Mouse (Mus musculus) cerebellum, adult 11 months (tissue): ENCODE results near the gene Rhbdl2.

ENCODE experiments used
- DNase-seq: peaks from one replicate; pipeline ENCODE4 v3.0.0; 2022

Gene Rhbdl2

DNA sequence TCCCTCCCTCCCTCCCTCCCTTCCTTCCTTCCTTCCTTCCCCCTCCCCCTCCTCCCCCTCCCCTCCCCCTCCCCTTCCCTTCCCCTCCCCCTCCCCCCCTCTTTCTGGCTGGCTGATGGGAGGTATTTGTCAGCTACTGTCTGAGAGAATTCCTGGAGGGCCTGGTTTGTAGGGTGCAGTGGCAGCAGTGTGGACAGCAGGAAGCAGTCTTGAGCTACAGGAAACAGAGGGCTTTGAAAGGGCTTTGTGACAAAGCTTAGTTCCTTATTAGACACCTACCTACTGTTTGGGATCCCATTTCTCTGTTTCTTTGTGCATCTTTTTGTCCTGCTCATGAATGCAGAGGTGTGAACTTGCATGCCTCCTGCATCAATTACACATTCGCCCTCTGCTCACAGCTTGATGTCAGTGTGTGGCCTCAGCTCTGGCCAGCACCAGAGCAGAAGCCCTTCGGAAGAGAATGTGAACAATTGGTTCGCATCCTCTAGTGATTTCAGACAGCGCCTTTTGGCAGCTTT, 31.5 kb downstream of the Rhbdl2 start:
- no peak for DNase-seq

DNA sequence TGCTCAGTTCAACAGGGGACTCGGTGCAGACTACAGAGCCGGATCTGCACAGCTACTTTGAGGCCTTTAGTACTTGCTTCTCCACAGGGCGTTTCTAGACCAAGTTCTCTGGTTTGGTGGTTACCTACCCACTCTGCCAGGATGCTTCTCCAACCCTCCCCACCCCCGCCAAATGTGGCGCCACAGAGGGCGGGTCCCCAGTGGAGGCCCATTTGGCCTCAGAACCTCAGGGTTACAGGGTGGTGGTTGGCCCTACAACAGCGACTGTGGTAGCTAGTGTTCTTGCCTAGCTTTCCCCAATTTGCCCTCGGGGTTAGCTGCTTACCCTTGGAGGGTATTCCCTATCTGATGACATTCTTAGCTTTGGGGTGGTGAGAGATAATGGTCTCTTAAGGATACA, 54.5 kb downstream of the Rhbdl2 start:
- DNase-seq, result no peak

DNA sequence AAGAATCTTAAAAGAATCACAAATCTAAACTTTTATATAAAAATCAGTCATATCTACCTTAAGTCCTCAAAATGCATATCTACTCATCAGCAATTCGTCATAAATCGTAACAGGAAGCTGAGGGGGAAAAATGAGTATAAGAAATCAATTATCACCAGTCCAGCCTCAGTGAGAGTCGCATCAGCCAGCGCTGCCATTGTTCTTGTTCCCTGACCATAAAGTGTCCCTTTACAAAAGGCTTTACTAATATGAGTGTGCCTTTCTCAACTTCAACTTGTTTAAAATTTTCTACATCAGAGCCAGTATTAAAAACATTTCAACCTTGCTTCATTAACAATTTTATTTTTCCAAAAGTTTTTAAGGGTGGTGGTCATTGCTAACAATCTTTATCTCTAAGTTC, 69.2 kb downstream of the Rhbdl2 start:
- DNase-seq, result no peak

DNA sequence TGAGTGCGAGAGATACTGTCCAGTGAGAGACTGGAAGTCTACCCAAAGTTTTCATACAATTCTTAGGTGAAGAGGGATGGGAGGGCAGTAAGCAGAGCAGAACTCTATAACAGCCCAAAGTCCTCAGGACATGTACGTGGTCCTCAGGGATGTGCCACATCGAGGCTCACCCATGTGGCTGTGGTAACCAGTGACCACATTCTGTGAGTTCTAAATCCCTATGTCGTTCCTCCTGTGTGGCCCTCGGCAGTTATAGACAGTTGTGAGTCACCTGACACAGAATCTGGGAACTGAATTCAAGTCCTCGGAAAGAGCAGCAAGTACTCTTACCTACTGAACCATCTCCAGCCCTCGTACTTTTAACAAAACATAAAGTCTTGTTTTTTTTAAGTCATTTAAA, 70.4 kb downstream of the Rhbdl2 start:
- no peak for DNase-seq

DNA sequence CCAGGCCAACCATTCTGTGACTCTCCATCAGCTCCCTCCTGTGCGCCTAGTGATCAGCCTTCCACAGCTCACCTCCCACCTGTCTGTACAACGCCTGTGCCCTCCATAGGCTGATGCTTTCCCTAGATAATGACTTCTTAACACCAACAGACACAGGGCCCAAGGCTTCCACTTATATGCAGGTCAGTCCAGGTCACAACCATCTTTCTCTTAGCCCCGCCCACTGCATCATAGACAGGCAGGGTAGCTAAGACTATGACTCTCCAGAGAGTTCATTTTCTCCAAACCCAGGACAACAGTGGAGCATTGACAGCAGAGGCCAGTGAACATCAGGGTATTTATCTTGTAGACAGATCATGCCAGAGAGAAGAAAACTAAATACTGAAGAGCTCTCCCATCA, 71.7 kb downstream of the Rhbdl2 start, which contains the start of gene 4933427I04Rik:
Gene 4933427I04Rik (plus strand): TSS at position 301 of the 400 bp plus-strand sequence.
- DNase-seq, result no peak

DNA sequence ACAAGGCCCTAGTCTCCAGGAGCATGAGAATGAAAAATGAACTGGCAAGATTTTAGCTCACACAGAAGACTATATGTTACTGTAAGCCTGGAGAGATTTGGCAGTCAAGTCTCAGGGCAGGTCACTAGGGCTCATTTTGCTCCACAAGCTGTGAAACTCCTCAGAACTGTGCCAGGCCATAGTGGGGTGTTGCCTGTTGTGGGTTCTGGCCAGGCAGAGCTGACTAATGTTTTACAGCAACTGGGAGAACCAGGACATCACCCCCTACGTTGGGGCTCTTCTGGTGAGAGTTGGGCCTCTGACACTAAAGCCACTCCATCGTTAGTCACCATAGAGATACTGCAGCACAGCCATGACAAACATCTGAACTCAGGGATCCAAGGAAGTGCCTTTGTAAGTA, 72.1 kb downstream of the Rhbdl2 start:
- no peak for DNase-seq

DNA sequence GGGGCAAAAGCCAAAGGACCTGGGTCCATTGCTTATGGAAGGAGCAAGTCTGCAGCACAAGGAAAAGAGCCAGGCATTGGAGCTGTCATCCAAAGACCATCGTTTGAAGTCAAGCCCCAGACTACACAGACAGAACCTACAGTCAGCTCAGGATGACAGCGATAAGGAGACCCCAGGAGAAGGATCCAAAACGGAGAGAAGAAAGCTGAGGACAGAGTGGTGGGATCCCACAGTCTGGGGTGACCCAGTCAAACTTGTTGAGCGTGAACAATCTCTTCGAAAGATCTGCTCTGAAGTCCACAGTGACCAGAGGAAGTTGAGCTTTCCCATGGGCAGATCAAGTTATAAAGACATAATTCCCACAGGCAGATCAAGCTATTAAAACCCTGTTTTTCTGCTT, 72.9 kb downstream of the Rhbdl2 start:
- DNase-seq, result no peak
